Mouse (Mus musculus) thymus, postnatal 0 days (tissue): ENCODE measurements around the gene 1700010I14Rik. TPM values are rescaled to one million over a fixed set of nuclear protein-coding genes. Genes with fewer than 3 reads are reported as not detected.

Source experiments
- DNase-seq: peaks from one replicate; pipeline ENCODE4 v3.0.0-alpha.2; 2015; ENCODE audit warnings: low spot score
- polyA plus RNA-seq: library from polyadenylated mRNA; unstranded; fragments of >200 nt; fragmentation: Nextera tagmentation; extraction: Ambion mirVana; gene quantifications from 2 replicates; pipeline ENCODE4 v1.2.1, GENCODE M21; 2015

Gene 1700010I14Rik
- polyA plus RNA-seq, 1 experiment from 2014 or later = 5.6 TPM

- DNase-seq = no peak
These were observed 35.2 kb downstream of the 1700010I14Rik start for GRCm38 (mm10) chr17:9023198-9023942.

DNA sequence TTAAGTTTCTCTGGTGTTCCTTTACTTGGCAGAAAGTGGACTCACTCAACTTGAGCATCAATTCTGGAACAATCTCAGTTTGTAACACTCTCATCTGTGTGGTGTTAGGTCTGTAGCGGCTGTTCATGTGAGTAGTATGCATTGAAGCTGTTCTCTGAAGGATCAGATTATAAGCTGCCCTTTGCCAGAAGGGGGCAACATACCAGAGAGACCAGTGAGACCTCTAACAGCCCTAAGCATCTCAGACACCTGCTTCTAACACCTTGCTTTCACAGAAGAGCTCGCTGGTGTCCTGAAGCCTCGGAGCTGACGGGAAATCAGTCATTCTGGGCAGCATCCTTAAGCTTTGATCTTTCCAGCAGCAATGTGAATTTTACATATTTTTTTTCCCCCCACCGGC is 42.0 kb downstream of the 1700010I14Rik start:
- DNase-seq = peak; percentile 32

DNA sequence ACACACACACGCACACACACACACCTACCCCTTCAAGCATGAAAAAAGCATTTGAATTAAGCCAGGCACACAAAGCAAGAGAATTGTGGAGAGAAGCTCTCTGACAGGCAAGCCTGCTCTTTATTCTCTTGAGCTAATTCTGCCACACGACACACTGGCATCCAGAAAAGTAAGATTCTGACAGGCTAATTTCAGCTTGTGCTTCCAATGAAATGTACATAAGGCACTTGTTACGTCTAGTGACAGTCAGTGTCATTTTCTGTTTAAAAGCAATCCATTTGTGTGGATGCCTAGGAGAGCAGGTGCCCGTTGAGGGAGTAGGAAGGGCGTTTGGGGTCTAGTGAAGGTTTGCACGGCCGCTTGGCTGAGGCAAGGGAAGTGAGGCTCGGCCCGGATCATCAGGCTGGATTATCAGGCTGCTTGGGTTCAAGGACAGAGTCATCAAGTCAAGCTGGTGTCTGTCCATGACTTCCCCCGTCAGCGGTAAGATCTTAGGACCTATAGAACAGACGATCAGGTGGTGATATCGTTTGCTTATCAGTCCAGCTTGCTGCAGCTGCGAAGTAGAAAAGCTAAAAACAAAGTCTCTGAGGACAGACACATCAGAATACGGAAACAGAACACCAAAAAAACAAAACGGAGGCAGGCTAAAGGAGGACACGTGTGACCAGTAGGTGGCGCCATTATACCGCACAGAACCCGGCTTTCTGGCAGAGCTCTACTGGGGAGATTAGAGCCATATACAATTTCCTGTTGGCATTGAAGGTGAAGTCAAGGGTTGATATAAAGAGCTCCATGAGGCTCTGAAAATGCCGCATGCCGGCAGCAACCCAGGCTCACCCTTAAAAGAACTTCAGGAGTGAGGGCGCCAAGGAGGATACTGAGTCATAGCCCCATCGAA is 43.4 kb downstream of the 1700010I14Rik start:
- peak; percentile 85 for DNase-seq

GRCm38 (mm10) chr17:9032362-9033044 is 44.4 kb downstream of the 1700010I14Rik start:
- no peak for DNase-seq

DNA sequence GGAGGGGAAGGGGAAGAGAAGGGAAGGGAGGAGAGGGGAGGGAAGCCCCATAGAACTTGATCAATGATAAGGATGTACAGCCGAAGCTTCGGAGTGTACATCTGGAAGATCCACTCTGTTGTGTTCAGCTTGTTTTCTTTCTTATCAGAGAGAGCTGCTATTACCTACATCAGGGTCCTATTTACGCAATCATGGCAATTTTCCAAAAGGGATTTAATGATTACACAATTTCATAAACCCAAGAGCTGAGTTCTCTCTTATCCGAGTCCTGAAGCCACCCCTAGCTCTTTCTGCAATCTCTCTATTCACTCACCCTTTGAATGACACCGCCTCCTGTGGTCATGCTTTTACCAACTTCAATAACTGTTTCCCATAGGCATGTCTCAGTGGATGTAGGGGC is 45.4 kb downstream of the 1700010I14Rik start:
- DNase-seq = no peak

DNA sequence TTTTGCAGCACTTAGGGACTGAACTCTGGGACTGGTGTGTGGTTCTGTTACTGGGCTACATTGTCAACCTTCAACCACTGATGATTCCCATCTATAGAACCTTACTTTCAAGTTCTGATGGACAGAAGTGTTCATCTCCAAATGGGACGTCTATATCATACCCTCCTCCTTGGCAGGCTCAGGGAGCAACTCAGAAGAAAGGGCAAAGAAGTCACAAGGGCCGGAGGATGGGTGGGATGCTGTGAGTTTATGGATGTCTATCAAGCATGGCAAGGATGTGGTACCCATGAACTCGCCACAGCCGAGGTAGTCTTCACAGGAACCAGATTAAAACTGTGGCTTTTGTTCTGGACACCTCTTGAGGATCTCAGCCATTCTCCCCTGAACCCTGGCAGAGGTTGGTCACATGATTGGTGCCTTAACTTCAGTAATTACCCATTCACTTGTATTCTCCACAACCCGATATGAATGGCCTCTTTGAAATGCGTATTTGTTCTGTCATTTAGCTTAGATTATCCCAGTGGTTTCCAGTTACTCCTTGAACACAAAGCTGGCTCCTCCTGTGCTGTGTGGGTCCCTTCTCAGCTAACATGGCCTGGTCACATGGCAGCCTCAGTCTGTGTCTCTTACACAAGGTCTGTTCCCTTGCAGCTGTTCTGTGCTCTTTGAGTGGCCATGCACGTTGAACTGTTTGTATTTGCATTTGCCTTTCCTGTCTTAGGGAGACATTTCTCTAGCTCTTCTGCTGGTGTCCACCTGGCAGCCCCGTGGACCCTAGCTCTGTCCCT is 47.6 kb downstream of the 1700010I14Rik start:
- DNase-seq = no peak

DNA sequence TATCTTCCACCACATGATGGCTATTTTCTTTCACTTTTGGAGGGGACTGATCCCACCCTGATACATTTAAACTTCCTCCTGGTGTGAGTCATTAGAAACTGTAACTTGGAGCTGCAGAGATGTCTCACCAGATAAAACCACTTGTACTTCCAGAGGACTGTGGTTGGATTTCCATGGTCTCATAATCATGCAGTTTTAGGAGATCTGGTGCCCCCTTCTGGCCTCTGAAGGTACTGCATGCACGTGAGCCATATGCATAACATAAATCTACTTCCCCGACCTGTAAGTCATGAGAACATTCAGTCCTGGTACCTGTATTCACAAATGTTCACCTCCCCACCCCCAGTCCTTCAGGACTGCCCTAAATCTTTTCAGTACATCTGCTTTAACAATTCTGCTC is 54.6 kb downstream of the 1700010I14Rik start:
- peak; percentile 65 for DNase-seq

- no peak for DNase-seq
These were observed 64.4 kb downstream of the 1700010I14Rik start for GRCm38 (mm10) chr17:9052441-9052980.

GRCm38 (mm10) chr17:9059360-9059932 is 71.3 kb downstream of the 1700010I14Rik start:
- no peak for DNase-seq
